Mouse (Mus musculus) CH12.LX (cell line): Measurements from ENCODE around the gene Smad9. TPM values are rescaled to one million over a fixed set of nuclear protein-coding genes. Genes with fewer than 3 reads are reported as not detected.

Experiments used
- DNase-seq: peaks from one replicate; pipeline ENCODE4 v3.0.0-alpha.2; 2013; ENCODE audit errors: extremely low read depth
- H3K27ac ChIP-seq: 2 replicates; pipeline ENCODE4 v1.5.1; 2012; ENCODE audit warnings: low read depth, mild to moderate bottlenecking, control low read depth, moderate library complexity; ENCODE audit not compliant: insufficient read depth
- H3K27me3 ChIP-seq: replicated peaks from 2 replicates; pipeline ENCODE3; 2012; ENCODE audit warnings: inconsistent platforms
- H3K36me3 ChIP-seq, 2 experiments: replicated peaks in 1 of 2; 2 replicates each; pipeline versions ENCODE3 to v1.6.1; 2012; ENCODE audit warnings: inconsistent platforms in 1 of 2, low read length in 1 of 2, mild to moderate bottlenecking in 1 of 2, mixed read lengths in 1 of 2, moderate library complexity in 1 of 2; ENCODE audit not compliant: control insufficient read depth in 1 of 2, insufficient read depth in 1 of 2
- H3K4me1 ChIP-seq, 2 experiments: 2 replicates each; pipeline ENCODE4 v1.6.1; 2012; ENCODE audit warnings: inconsistent platforms in 1 of 2, moderate library complexity in 1 of 2; ENCODE audit not compliant: insufficient read depth in 2 of 2, control insufficient read depth in 1 of 2
- H3K4me2 ChIP-seq: 2 replicates; pipeline ENCODE4 v1.6.1; 2012; ENCODE audit warnings: low read depth, mild to moderate bottlenecking, control low read depth; ENCODE audit not compliant: poor library complexity, insufficient read depth, severe bottlenecking
- H3K4me3 ChIP-seq, 3 experiments: fragments of 150-350 bp in 1 of 3; sonication (generic) in 1 of 3; replicated peaks in 1 of 3; 2 replicates each; pipeline versions ENCODE3 to v1.5.1; 2011 to 2012; ENCODE audit warnings: low read depth in 2 of 3, low read length in 2 of 3, mild to moderate bottlenecking in 2 of 3, moderate library complexity in 2 of 3, control low read depth in 1 of 3, improper control_type of control experiment in 1 of 3, inconsistent platforms in 1 of 3, mixed read lengths in 1 of 3; ENCODE audit not compliant: poor library complexity in 1 of 3
- H3K79me2 ChIP-seq: replicated peaks from 2 replicates; pipeline ENCODE4 v1.6.1; 2012; ENCODE audit warnings: mild to moderate bottlenecking, moderate library complexity; ENCODE audit not compliant: control insufficient read depth, poor library complexity, insufficient read depth, severe bottlenecking; ENCODE audit errors: extremely low read depth
- H3K9ac ChIP-seq: 2 replicates; pipeline ENCODE4 v1.6.1; 2012; ENCODE audit warnings: low read depth, mild to moderate bottlenecking, control low read depth, moderate library complexity; ENCODE audit not compliant: insufficient read depth
- H3K9me3 ChIP-seq: replicated peaks from 2 replicates; pipeline ENCODE3; 2012; ENCODE audit warnings: low read length, inconsistent platforms, mixed read lengths
- BHLHE40 ChIP-seq: IDR thresholded peaks from 2 replicates; pipeline ENCODE4 v1.6.1; 2011; ENCODE audit warnings: mild to moderate bottlenecking, low read depth, low read length, improper control_type of control experiment
- CHD1 ChIP-seq: IDR thresholded peaks from 2 replicates; pipeline ENCODE4 v1.6.1; 2012; ENCODE audit warnings: low read depth, low read length, improper control_type of control experiment, inconsistent platforms
- CHD2 ChIP-seq: IDR thresholded peaks from 2 replicates; pipeline ENCODE4 v1.6.1; 2011; ENCODE audit warnings: low read length, improper control_type of control experiment
- E2F4 ChIP-seq: IDR thresholded peaks from 2 replicates; pipeline ENCODE4 v1.6.1; 2011; ENCODE audit warnings: low read depth, low read length, improper control_type of control experiment; ENCODE audit not compliant: insufficient replicate concordance
- ELF1 ChIP-seq: IDR thresholded peaks from 2 replicates; pipeline ENCODE4 v1.6.1; 2014; ENCODE audit warnings: low read depth, mild to moderate bottlenecking, inconsistent platforms, low read length, improper control_type of control experiment
- HCFC1 ChIP-seq: IDR thresholded peaks from 2 replicates; pipeline ENCODE4 v1.6.1; 2012; ENCODE audit warnings: low read depth, mild to moderate bottlenecking, inconsistent platforms, low read length, improper control_type of control experiment
- IRF4 ChIP-seq: IDR thresholded peaks from 2 replicates; pipeline ENCODE4 v1.6.1; 2014; ENCODE audit warnings: low read depth, mild to moderate bottlenecking, inconsistent platforms, low read length, improper control_type of control experiment
- JUN ChIP-seq: IDR thresholded peaks from 2 replicates; pipeline ENCODE4 v1.6.1; 2011; ENCODE audit warnings: low read depth, mild to moderate bottlenecking, low read length, improper control_type of control experiment, moderate library complexity; ENCODE audit not compliant: insufficient read depth
- MAFK ChIP-seq: IDR thresholded peaks from 2 replicates; pipeline ENCODE4 v1.6.1; 2011; ENCODE audit warnings: low read length, improper control_type of control experiment; ENCODE audit not compliant: insufficient replicate concordance
- MAX ChIP-seq: IDR thresholded peaks from 2 replicates; pipeline ENCODE4 v1.6.1; 2011; ENCODE audit warnings: low read length, improper control_type of control experiment
- MEF2A ChIP-seq: IDR thresholded peaks from 2 replicates; pipeline ENCODE4 v1.6.1; 2014; ENCODE audit warnings: low read depth, mild to moderate bottlenecking, inconsistent platforms, low read length, improper control_type of control experiment, borderline replicate concordance
- MXI1 ChIP-seq: IDR thresholded peaks from 2 replicates; pipeline ENCODE4 v1.6.1; 2011; ENCODE audit warnings: mild to moderate bottlenecking, low read depth, low read length, improper control_type of control experiment
- MYC ChIP-seq: IDR thresholded peaks from 2 replicates; pipeline ENCODE4 v1.6.1; 2011; ENCODE audit warnings: low read depth, mild to moderate bottlenecking, improper control_type of control experiment, low read length
- NRF1 ChIP-seq: IDR thresholded peaks from 2 replicates; pipeline ENCODE4 v1.6.1; 2014; ENCODE audit warnings: low read depth, mild to moderate bottlenecking, inconsistent platforms, low read length, improper control_type of control experiment, moderate library complexity
- PAX5 ChIP-seq: IDR thresholded peaks from 2 replicates; pipeline ENCODE4 v1.6.1; 2012; ENCODE audit warnings: low read length, inconsistent platforms, mixed read lengths
- POLR2A ChIP-seq: IDR thresholded peaks from 2 replicates; pipeline ENCODE4 v1.6.1; 2011; ENCODE audit warnings: low read depth, mild to moderate bottlenecking, improper control_type of control experiment, low read length
- RCOR1 ChIP-seq: conservative IDR thresholded peaks from 2 replicates; pipeline ENCODE4 v1.6.1; 2012; ENCODE audit warnings: low read depth, mild to moderate bottlenecking, inconsistent platforms, low read length, improper control_type of control experiment
- SIN3A ChIP-seq: IDR thresholded peaks from 2 replicates; pipeline ENCODE4 v1.6.1; 2012; ENCODE audit warnings: low read length, improper control_type of control experiment, inconsistent platforms
- TBP ChIP-seq: conservative IDR thresholded peaks from 2 replicates; pipeline ENCODE4 v1.6.1; 2011; ENCODE audit warnings: low read depth, low read length, improper control_type of control experiment
- TCF12 ChIP-seq: IDR thresholded peaks from 2 replicates; pipeline ENCODE4 v1.6.1; 2014; ENCODE audit warnings: low read depth, mild to moderate bottlenecking, inconsistent platforms, low read length, improper control_type of control experiment
- ZKSCAN1 ChIP-seq: IDR thresholded peaks from 2 replicates; pipeline ENCODE4 v1.6.1; 2012; ENCODE audit warnings: low read depth, inconsistent platforms, low read length, improper control_type of control experiment, borderline replicate concordance
- dilution Hi-C: fragments of 300-500 bp; cut with MboI; formaldehyde crosslinking; loops from 2 replicates; pipeline ENCODE4 v1.14.3; 2020; ENCODE audit warnings: low sequenced_read_pairs; ENCODE audit not compliant: extremely low pct_unique_long_range_greater_than_20kb, extremely low pct_ligation_motif_present
- in situ Hi-C: fragments of 300-500 bp; cut with MboI; formaldehyde crosslinking; loops from 3 replicates; pipeline ENCODE4 v1.14.3; 2019; ENCODE audit warnings: low sequenced_read_pairs, low pct_ligation_motif_present, low pct_unique_long_range_greater_than_20kb, mixed read lengths
- polyA plus RNA-seq: library from polyadenylated mRNA; unstranded; fragments of >175 nt; gene quantifications from 2 replicates; pipeline ENCODE4 v1.2.1, GENCODE M21; 2012; ENCODE audit warnings: low read depth; ENCODE audit not compliant: insufficient read length
- total RNA-seq, 2 experiments: library from RNA; depleted of rRNA; stranded (reverse); fragments of 300-350 nt in 1 of 2; fragments of >200 nt in 1 of 2; gene quantifications; 2 replicates each; pipeline ENCODE4 v1.2.3; 2012 to 2014

Smad9 gene
- total and polyA plus RNA-seq, 3 experiments: 0.13 to 0.23 (median 0.20) TPM

DNA sequence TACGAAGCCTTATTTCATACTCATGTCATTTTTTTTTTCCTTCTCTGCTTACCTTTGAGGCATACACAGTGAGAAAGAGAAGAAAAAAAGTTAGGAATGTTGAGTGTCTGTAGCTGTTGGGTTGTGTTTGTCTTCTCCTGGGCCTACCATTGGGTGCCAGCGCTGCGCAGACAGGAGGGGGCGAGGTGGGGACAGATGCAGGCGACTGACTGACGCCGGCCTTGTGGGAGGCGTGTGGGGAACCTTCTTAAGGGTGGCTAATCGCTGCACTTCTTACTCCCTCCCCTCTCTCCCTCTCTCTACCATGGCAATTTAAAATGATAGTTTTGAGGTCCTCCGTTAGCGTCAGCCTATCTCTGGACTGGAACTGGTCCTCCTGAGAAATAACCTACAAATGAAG, 676 bp downstream of the Smad9 start:
- DNase-seq: no peak
- no peak overlapping the region for H3K4me3 ChIP-seq

DNA sequence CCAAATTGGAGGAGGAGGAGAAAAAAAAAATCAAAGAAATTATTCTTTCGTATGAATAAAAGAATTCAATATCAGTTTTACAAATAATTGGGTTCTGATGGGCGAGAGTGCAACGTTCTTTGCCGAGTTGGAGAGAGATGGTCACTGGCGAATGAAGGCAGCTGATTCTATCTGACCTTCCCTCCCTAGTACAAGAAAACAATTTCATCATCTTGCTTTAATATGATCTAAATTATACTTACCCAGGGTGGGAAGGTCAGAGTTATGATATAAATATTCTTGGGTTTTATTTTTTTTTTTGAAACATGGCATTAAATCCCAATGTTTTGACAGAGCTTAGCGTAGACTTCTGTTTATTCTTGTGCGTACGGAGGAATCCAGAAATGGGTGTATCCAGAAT, 2.1 kb downstream of the Smad9 start:
- no peak overlapping the region for H3K9ac ChIP-seq
- DNase-seq: no peak
- peaks cover 9 to 21% of the 10 kb centered on the region in 2 experiments for H3K4me1 ChIP-seq
- no peak overlapping the region for H3K27ac ChIP-seq
- dilution Hi-C loops (no loop called here), in situ Hi-C loops (no loop called here)
- no peak overlapping the region for H3K4me3 ChIP-seq
- H3K4me2 ChIP-seq: no peak overlapping the region
- peaks cover 0 to under 1% of the 10 kb centered on the region in 2 experiments for H3K36me3 ChIP-seq
- TF ChIP-seq CHD2 (no peak), TCF12 (no peak)
- no peaks in the 10 kb centered on the region for H3K27me3 ChIP-seq
- peaks cover 6% of the 10 kb centered on the region for H3K9me3 ChIP-seq
- H3K79me2 ChIP-seq: no peaks in the 10 kb centered on the region

More for the DNA sequence above, 676 bp downstream of the Smad9 start:
- Histone ChIP-seq H3K27ac (no peak overlapping the region), H3K4me2 (no peak overlapping the region), H3K4me1 (peaks cover 9 to 22% of the 10 kb centered on the region in 2 experiments), H3K79me2 (no peaks in the 10 kb centered on the region), H3K27me3 (no peaks in the 10 kb centered on the region), H3K36me3 (peaks cover under 1 to 13% of the 10 kb centered on the region in 2 experiments), H3K9ac (no peak overlapping the region), H3K9me3 (peaks cover 6% of the 10 kb centered on the region)
- in situ Hi-C loops: no loop called here
- TF ChIP-seq MAFK (no peak), IRF4 (no peak), TCF12 (no peak), POLR2A (no peak), MXI1 (no peak), NRF1 (no peak), HCFC1 (no peak), ELF1 (no peak), RCOR1 (no peak), MYC (no peak), CHD1 (no peak), PAX5 (no peak), MAX (no peak), TBP (no peak), JUN (no peak), MEF2A (no peak), BHLHE40 (no peak), ZKSCAN1 (no peak), SIN3A (no peak), E2F4 (no peak)
- dilution Hi-C loops: no loop called here
